Mouse (Mus musculus): Measurements from ENCODE around the gene Cdk8.

The Cdk8 gene

DNA sequence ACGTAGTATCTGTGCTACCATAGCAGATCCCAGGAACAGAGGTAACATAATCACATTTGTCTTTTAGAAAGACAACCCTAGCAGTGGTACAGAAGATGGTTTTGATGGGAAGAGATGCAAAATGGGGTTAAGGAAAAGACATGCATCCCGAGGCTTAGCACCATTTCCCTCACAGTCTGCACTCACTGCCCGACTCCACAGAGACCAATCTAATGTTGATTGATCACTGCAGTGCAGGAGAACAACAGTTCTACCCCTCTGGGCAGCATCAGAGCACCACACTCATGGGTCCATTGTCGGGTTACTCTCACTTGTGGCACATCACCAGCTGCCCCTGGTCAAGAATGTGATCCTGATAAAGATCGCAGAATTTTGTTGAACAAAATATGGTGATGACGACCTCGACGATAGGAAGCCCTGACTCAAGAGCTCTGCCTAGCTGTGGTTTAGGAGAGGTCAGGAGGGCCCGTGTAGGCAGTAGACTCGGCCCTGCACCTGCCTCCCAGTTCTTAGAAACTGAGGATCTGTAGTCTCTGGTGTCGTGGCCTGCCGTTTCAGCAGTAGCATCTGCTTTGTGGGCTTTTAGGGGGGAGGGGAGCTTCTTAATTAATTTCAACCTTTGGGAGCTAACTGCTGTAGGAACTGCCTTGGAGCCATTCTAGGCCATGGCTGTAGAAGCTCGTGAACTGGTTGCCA, 51.0 kb downstream of the Cdk8 start:
- DNase-seq: no peak

DNA sequence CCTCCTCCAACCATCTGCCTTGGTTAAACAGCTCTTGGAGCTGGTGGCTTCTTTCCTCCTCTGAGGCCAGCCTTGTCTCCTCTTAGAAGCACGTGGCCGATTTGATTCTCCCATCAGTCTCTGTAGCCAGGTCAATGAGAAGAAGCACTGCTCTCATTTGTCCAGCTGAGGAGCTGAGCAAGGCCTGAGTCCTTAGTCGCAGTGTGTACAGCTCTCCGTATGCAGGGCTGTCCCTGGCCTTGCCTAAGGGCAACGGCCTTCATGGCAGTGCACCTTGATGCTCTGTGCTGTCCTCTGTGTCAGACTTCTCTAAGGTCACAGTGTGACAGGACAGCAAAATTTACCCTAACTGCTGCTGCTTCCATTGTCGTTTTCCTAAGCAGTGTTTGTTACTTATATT, 52.9 kb downstream of the Cdk8 start:
- DNase-seq: no peak

DNA sequence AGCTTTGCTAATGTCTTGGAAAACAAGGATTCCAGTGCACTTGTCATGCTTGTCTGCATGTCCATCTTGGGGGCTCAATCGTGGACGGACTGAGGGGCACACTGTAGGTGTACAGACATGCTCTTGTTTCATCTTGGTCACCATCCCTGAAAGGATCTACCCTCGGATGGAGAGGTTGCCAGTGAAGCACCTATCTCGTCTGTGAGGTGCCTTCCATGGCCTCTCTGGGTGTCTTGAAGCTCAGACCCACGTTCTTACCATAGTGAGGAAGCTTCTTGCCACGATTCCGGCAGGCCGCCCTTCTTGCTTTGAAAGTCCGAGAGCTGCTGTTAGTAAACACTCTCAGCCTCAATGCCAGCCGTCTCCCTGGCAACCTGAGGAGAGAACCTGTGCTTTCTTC, 56.4 kb downstream of the Cdk8 start:
- DNase-seq: no peak

DNA sequence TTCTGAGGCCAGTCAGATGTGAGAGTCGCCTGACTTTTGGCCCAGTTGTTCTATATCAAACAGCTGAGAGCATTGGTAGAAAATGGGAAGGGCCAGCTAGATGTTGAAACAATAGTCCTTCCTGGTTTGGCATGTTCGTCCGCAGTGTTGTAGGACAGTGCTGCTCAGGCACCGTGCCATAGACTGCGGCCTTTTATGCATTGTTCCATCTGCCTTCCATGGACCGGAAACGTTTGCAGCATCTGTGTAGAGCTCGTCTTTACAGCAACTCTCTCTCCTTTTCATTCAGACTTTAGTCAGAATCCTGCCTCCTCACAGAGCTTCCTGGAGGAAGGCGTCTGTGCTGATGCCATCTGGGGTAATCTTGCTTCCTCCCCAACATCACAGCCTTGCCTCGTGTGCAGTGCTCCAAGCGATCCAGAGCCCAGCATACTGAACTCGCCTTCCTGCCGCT, 57.0 kb downstream of the Cdk8 start:
- peak; percentile 30 for DNase-seq

DNA sequence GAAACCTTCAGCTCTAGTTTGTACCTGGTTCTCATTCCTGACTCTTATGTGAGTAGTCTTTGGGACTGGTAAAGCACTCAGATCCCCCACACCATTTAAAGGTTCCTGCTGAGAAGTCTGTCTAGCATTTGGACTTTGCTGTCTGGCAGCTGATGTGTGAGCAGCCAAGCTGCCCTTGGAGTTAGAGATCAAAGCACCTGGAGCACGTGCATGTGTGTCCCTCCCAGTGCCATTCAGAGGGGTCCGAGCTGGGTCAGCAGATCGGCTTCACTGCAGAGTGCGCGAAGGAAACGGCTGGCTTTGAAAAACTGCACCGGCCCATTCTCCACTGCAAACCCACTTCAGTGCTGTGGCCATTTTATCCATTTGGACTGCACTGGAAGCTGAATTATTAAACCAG, 58.9 kb downstream of the Cdk8 start:
- no peak for DNase-seq

DNA sequence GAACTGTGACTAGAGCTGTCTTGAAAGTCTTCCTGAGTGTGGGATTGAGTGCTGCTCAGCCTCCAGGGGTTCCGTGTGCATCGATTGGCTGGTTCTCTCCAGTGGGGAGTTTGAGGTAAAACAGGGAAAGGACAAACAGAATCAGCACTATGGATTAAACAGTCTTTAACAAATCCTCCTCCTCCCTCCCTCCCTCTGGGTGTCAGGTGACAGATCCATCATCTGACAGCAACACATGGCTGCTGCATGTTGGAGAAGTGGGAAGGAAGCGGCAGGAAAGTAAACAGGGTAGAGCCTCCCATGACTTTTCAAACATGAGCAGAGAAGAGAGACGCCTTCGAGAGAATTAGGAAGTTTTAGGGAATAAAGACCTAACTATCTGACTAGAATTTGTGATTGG, 59.4 kb downstream of the Cdk8 start:
- no peak for DNase-seq

DNA sequence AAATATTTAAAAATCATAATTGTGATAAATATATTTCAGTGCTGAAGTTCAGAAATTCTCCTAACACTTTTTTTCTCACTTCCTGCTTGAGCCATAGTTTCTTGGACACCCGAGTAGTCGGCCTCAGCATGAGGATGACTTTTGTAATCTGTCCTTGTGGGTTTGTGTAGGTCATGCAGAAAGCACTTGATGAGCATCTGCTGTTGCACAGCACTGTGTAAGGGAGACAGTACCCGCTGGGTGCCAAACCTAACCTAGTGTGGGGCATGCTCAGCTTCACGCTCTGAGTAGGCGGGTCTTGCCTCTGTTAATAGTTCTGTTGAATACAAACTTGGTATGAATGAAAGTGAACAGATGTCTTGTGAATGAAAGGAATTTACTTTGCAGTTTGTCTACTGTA, 60.5 kb downstream of the Cdk8 start:
- DNase-seq: no peak

DNA sequence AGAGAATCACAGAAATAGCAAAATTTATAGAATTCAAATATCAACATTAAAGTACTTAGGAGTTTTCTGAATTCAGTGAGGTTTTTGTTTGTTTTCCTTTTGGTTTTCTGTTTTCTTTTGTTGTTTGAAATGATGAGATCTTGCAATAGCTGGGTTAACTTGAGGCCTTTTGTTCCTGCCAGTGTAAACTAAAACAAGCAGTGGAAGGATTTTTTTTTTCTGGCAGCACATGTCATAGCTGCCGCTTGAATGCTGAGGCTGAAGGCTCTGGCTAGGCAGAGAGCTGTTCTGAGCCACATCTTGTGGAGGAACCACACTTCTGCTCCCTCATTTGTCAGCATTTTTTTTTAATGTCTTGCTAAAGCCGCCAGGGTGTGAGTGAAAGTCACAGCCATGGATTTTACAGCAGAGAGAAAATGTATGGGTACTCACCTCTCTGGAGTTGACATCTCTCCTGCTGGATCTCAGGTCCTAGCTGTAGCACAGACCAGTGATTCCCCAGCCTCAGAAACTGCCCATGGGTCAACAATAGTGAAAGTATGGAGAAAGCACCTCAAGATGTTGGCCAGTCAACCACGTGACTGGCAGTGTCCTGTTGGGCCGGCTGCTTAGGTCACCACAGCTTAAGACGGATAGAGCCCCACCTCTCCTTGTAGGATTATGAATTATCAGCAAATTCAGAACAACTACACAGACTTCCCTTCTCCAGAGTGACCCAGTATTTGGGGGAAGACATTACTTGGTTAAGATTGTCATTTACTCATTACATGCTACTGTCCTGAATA, 62.1 kb downstream of the Cdk8 start:
- DNase-seq: peak; percentile 15

DNA sequence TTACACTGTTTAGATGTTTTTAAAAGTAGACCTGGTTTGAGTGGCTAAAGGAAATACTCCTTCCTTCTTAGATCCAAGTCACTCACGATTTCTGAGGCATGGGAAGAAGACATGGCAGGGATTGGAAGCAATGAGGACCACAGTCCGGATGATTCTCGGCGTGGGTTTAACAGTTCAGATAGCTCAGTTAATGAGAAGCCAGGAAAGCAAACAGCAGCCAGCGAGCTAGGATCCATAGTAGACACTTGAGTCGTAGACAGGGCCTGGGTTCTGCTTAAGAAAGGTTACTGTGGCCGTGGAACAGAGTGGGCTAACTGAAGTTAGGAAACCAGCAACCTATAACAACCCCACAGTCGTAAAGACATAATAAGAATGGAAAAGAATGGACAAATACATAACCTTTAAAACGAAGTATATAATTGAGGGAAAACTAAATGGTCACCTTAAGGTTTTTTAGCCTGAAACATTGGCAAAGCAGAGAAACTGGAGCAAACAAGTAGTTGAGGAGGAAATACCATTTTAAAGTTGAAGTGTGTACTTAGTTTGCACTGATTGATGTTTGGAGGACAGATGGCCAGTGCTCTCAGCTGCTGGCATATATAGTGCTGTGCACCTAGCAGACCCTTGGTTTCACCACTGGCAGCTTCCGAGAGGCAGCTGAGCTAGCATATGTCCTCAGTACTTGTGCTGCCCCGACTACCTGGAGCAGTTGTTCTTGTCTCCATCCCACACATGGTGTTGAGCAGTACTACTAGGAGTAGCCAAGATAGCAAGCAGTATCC, 63.1 kb downstream of the Cdk8 start:
- DNase-seq: no peak

DNA sequence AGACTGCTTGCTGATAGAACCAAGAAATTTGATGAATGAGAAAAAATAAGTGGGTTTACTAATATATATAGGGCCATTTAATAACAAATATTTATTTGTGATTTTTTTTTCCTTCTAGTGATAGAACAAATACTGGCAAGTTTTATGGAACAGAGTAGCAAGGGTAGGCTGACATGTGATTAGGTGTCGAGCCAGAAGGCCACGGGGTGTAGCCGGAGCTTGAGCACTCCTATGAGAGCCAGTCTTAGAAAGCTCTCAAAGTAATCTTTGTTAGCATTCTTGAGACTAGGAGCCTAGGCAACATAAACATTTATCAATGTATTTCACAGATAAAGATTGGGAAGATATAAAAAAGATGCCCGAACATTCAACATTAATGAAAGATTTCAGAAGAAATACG, 63.8 kb downstream of the Cdk8 start:
- DNase-seq: no peak

DNA sequence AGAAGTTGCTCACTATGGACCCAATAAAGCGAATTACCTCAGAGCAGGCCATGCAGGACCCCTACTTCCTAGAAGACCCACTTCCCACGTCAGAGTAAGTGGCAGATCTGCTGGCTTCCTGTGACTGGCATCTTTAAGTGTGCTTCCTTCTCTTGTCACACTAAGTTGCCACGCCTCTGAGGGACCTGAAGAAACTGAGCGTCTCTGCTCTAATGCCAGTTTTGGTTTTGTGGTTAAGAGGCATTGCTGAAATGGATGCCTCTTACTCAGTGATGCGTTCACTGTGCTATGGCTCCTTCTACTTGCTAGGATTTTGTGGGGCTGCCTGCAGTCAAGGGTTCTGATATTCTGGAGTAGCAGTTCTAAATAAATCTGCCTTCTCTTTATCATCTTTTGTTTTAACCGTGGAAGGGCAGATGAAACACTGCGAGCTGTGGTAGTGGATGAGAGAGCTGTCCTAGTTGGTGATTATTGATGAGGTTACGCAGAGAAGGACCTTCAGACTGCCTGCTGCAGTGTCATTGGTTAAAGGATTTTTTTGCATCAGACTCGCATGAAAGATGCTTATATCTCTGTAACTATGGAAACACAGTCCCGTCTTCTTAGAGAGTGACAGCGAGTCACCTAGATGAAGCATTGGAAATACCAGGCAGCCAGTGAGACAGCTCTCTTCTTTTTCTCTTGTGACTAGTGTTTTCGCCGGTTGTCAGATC, 67.9 kb downstream of the Cdk8 start:
- no peak for DNase-seq

DNA sequence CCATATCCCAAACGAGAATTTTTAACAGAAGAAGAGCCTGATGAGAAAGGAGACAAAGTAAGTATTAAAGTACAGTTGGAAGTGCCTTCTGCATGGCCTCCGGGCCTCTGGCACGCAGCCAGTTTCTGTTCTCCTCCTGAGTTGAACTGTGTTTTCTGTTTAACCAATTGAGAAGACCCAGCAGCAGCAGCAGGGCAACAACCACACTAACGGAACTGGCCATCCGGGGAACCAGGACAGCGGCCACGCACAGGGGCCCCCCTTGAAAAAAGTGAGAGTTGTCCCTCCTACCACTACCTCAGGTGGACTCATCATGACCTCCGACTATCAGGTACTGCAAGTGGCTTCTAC, 68.5 kb downstream of the Cdk8 start:
- DNase-seq: peak; percentile 41

DNA sequence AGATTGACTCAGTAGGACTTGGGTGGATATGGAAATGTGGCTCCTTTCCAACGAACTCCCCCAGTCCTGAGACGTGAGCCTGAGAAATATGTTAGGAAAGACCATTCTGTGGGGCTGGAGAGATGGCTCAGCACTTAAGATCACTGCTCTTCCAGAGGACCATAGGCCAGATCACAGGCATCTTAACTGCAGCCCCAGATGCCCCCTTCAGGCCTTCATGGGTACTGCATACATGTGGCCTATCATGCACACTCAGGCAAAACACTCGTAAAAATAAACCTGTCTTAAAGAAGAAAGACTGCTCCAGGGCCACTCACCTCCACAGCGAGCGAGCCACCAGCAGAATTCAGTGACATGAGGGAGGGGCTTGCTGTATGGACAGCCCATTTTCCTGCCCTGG, 72.4 kb downstream of the Cdk8 start:
- DNase-seq: peak; percentile 78

DNA sequence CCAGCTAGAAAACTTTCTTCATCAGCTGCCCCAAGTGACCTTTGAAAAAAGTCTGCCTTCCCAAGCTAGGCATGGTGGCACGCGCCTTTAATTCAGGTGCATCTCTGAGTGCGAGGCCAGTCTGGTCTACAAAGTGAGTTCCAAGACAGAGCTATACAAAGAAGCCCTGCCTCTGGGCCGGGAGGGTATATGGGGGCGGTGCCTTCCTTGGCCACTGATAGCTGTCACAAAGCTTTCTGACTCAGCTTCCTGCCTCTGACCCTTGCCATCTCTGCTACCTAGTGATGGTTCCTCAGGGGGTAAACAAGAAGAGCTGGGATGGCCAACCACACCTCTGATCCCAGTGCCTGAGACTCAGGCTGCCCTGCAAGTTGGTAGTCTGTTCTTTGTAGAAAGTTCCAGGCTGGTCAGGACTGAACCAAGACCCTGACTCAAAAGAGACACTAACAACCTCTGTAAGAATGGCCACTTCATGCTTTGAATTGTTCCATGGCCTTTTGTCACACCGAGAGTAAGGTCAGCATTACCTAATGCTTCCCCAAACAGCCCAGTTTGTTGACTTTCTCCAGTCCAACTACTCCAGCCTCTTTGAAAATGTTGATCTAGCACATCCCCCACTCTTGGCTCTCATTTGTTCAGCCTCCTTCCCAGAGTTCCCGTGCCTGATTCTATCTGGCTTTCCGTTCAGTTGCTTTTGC, 76.2 kb downstream of the Cdk8 start:
- peak; percentile 59 for DNase-seq

DNA sequence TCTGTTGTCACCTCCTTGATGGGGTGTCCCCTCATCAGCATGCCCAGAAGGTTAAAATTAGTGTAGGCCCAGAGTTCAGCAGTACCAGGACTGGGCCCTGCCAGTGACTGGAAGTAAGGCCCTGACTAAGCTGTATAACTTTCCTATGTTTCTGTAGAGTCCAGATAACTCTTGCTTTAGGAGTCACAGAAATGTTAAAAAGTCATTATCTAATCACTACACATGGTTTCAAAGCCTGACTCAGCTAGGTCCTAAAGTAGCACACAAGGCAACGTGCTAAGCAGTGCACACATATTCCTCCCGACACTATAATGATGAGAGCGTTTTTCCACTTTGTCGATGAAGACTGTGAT, 76.7 kb downstream of the Cdk8 start:
- no peak for DNase-seq

DNA sequence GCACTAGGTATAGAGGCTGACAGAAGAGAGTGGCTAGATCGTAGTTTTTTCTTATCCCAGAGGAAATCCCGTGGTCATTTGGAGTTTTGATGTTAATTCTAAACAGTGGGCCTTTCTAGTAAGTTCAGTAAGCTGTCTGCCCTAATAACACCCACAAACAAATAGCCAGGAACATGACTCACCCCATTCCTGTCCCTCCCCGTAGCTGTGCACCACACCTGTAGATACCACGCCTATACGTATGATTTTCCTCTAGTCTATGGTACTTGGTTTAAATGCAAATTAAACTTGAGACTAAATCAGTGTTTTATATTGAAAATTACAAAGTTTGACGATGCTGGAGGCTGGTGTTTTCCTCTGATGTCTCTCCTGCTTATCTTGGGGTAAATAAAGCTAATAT, 83.5 kb downstream of the Cdk8 start:
- DNase-seq: no peak

DNA sequence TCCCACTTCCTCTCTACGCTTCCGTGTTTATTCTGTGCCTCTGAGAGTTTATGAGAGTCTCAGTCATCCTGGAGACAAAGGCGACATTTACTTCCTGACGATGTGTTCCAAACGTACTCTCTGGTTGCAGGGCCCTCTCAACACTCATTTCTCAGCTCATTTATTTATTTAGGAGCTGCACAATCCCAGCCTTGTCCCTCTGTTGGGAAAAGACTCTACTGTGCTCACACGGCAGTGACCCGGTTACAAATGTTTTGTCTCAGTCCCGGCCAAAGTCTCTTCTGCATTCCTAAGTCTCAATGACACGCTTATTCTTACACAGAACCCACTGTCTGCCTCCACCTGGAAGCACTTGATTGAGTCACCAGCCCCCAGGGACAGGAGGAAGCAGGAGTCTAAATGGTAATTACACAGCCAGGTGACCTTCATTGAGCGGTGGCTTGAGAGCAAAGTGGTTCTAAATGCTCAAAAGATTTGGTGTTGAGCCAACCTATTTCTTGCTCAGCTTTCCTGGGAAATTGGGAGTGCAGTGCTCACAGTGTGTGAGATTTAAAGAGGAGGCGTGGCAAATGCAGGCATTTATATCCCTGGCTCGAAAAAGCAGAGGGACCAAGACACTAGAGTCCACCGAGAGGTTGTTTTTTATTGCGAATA, 84.4 kb downstream of the Cdk8 start:
- DNase-seq: peak; percentile 13

DNA sequence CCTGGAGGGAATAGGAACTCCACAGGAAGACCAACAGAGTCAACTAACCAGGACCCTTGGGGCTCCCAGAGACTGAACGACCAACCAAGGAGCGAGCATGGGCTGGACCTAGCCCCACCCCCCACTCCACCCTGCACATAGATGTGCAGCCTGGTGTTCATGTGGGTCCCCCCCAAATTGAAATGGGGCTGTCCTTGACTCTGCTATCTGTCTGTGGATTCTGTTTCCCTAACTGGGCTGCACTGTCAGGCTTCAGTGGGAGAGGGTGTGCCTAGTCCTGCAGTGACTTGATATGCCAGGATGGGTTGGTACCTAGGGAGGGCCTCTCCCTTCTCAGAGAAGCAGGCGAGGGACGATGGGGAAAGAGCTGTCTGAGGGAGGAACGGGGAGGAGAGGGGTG, 85.3 kb downstream of the Cdk8 start:
- no peak for DNase-seq

DNA sequence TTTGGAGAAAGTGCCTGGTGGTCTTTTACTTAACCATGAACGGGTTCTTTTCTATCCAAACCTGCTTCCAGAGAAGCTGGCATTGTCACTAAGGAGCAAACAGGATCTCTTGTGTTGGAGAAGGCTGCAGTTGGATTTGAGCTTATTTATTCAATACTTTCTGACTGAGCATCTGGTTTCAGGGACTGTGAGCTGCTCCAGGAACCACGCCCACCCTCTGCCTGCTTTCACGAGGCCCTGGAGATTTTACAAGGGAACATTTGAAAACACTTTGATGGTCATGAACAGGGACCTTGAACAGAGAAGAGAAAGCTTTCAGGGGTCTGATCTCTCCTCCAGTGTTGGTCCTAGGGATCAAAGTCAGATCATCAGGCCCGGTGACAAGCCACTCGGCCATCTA, 87.0 kb downstream of the Cdk8 start:
- DNase-seq: no peak

DNA sequence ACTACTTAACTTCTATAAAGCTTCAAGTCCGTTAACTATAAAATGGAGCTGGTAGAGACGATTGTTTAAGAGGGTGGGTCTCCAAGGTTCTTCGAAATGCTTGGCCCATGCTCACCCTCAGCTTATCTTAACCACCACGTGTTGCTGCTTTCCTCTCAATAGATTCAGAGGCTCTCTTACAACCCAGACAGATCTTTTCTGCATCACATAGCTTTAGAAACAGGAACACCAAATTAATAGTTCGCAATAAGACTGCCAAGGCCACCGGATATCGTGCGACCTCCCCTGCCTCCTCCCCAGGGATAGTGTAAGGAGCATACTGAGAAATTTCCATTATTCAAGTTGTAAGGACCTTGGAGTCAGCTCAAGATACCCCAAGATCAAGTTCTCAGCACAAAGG, 87.4 kb downstream of the Cdk8 start:
- DNase-seq: no peak

DNA sequence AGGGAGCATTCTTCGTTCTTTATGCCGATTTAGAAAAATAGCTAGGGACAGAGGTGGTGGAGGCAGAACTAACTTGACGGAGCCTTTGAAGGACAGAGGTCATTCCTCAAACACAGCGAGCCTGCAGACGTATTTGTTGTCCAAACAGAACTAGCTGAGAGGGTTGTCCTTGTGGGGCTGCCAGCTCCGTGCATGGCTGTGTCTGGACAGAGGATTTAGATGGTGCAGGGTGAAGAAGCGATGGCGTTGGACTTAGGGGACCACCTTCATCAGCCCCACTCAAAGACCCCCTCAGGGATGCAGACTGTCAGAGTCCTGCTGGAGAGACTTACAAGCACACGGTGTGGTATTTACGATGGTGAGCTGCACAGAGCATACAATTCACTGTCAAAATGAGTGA, 97.9 kb downstream of the Cdk8 start:
- no peak for DNase-seq

DNA sequence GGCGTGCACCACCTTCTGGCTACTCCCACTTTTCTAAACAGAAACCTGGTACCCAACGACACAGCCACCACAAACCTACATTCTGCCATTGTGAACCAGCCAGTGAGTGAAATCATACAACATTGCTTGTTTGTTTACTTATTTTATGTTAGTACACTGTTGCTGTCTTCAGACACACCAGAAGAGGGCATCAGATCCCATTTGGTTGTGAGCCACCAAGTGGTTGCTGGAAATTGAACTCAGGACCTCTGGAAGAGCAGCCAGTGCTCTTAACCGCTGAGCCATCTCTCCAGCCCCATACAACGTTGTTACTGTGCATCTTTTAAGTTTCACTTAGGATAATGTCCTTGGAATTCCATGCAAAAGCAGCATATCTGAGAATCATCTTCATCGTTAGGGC, 98.5 kb downstream of the Cdk8 start:
- no peak for DNase-seq

All from lung, postnatal 10 days (tissue).